Mouse (Mus musculus) neural tube, embryonic 13.5 days (tissue): Measurements from ENCODE around the gene Srsf10. TPM values are rescaled to one million over a fixed set of nuclear protein-coding genes. Genes with fewer than 3 reads are reported as not detected.

ENCODE experiments used
- ATAC-seq: fragments of 200-750 bp; cut with Nextera tagmentation; 2 replicates; pipeline ENCODE4 v1.8.0; 2017; ENCODE audit warnings: low read depth, mild to moderate bottlenecking, moderate TSS enrichment, moderate library complexity
- H3K27ac ChIP-seq: fragments of 300-500 bp; sonication (generic); replicated peaks from 2 replicates; pipeline ENCODE4 v1.5.1; 2015; ENCODE audit warnings: moderate library complexity, mild to moderate bottlenecking, inconsistent platforms
- H3K27me3 ChIP-seq: fragments of 300-500 bp; sonication (generic); 2 replicates; pipeline ENCODE4 v1.6.1; 2015; ENCODE audit warnings: mild to moderate bottlenecking, inconsistent platforms
- H3K36me3 ChIP-seq: fragments of 300-500 bp; sonication (generic); 2 replicates; pipeline ENCODE4 v1.6.1; 2015; ENCODE audit warnings: mild to moderate bottlenecking, inconsistent platforms
- H3K4me1 ChIP-seq: fragments of 300-500 bp; sonication (generic); replicated peaks from 2 replicates; pipeline ENCODE4 v1.6.1; 2015; ENCODE audit warnings: inconsistent platforms
- H3K4me2 ChIP-seq: fragments of 300-500 bp; sonication (generic); 2 replicates; pipeline ENCODE4 v1.6.1; 2015; ENCODE audit warnings: inconsistent platforms, mild to moderate bottlenecking, moderate library complexity
- H3K4me3 ChIP-seq: fragments of 300-500 bp; sonication (generic); 2 replicates; pipeline ENCODE4 v1.5.1; 2015; ENCODE audit warnings: mild to moderate bottlenecking, inconsistent platforms
- H3K9ac ChIP-seq: fragments of 300-500 bp; sonication (generic); 2 replicates; pipeline ENCODE4 v1.6.1; 2015; ENCODE audit warnings: moderate library complexity, mild to moderate bottlenecking, inconsistent platforms
- H3K9me3 ChIP-seq: fragments of 300-500 bp; sonication (generic); 2 replicates; pipeline ENCODE4 v1.6.1; 2016; ENCODE audit warnings: inconsistent platforms
- WGBS: fragments of 180-500 bp; shearing (Covaris S2); methylation state at CpG from one replicate; pipeline ENCODE4 v1.1.7; 2015; 5-methylcytosine and 5-hydroxymethylcytosine counted together
- polyA plus RNA-seq: library from polyadenylated mRNA; unstranded; fragments of >200 nt; fragmentation: Nextera tagmentation; extraction: Ambion mirVana; gene quantifications from 2 replicates; pipeline ENCODE4 v1.2.1, GENCODE M21; 2015

Gene Srsf10
- polyA plus RNA-seq, 1 experiment from 2014 or later: 198 TPM

GRCm38 (mm10) chr4:135889884-135890283 is 34.3 kb downstream of the Srsf10 start:
- Histone ChIP-seq H3K27ac (no peak overlapping the region), H3K9me3 (no peaks in the 10 kb centered on the region), H3K9ac (no peak overlapping the region), H3K27me3 (no peaks in the 10 kb centered on the region), H3K4me2 (no peak overlapping the region), H3K4me3 (no peak overlapping the region), H3K36me3 (no peaks in the 10 kb centered on the region), H3K4me1 (no peaks in the 10 kb centered on the region)
- ATAC-seq: peak; percentile 74
- WGBS: 4% methylated on average over 4 of the region's 4 CpGs

GRCm38 (mm10) chr4:135891539-135891938 is 36.0 kb downstream of the Srsf10 start:
- no peak overlapping the region for H3K4me3 ChIP-seq
- no peak overlapping the region for H3K27ac ChIP-seq
- no peak for ATAC-seq
- H3K36me3 ChIP-seq: no peaks in the 10 kb centered on the region
- H3K4me1 ChIP-seq: no peaks in the 10 kb centered on the region
- WGBS: 90% methylated on average over 2 of the region's 2 CpGs
- H3K9ac ChIP-seq: no peak overlapping the region
- H3K9me3 ChIP-seq: no peaks in the 10 kb centered on the region
- H3K27me3 ChIP-seq: no peaks in the 10 kb centered on the region
- H3K4me2 ChIP-seq: no peak overlapping the region

- H3K36me3 ChIP-seq: no peaks in the 10 kb centered on the region
- no peaks in the 10 kb centered on the region for H3K4me1 ChIP-seq
- no peaks in the 10 kb centered on the region for H3K9me3 ChIP-seq
- ATAC-seq: no peak
- no peak overlapping the region for H3K9ac ChIP-seq
- no peak overlapping the region for H3K4me2 ChIP-seq
- H3K27me3 ChIP-seq: no peaks in the 10 kb centered on the region
- WGBS: 72% methylated on average over 4 of the region's 4 CpGs
- no peak overlapping the region for H3K27ac ChIP-seq
- H3K4me3 ChIP-seq: no peak overlapping the region
These were observed 37.3 kb downstream of the Srsf10 start for GRCm38 (mm10) chr4:135892884-135893283.

GRCm38 (mm10) chr4:135895071-135895571 is 39.6 kb downstream of the Srsf10 start, which contains the start of gene Cnr2:
Gene Cnr2, plus strand, starts transcription at chr4:135895394.
- Histone ChIP-seq H3K4me3 (no peak within 1 kb of the TSS), H3K9ac (no peak within 1 kb of the TSS), H3K27me3 (no peaks in the 10 kb centered on the region), H3K27ac (no peak within 1 kb of the TSS), H3K9me3 (no peaks in the 10 kb centered on the region), H3K4me2 (no peak within 1 kb of the TSS), H3K36me3 (no peaks in the 10 kb centered on the region), H3K4me1 (no peaks in the 10 kb centered on the region)
- ATAC-seq: no peak
- WGBS: 51% methylated on average over 8 of the region's 8 CpGs

- Histone ChIP-seq H3K4me3 (no peak overlapping the region), H3K9me3 (no peaks in the 10 kb centered on the region), H3K9ac (no peak overlapping the region), H3K4me1 (no peaks in the 10 kb centered on the region), H3K36me3 (no peaks in the 10 kb centered on the region), H3K27me3 (no peaks in the 10 kb centered on the region), H3K4me2 (no peak overlapping the region), H3K27ac (no peak overlapping the region)
- no peak for ATAC-seq
- WGBS: 83% methylated on average over 6 of the region's 6 CpGs
These were observed 40.6 kb downstream of the Srsf10 start for GRCm38 (mm10) chr4:135896157-135896556.

GRCm38 (mm10) chr4:135898380-135899049 is 43.0 kb downstream of the Srsf10 start:
- Histone ChIP-seq H3K9me3 (no peaks in the 10 kb centered on the region), H3K36me3 (no peaks in the 10 kb centered on the region), H3K4me2 (no peak overlapping the region), H3K4me1 (no peaks in the 10 kb centered on the region), H3K27me3 (no peaks in the 10 kb centered on the region), H3K9ac (no peak overlapping the region), H3K27ac (no peak overlapping the region), H3K4me3 (no peak overlapping the region)
- no peak for ATAC-seq
- 78% methylated on average over 9 of the region's 9 CpGs for WGBS

- Histone ChIP-seq H3K27me3 (no peaks in the 10 kb centered on the region), H3K9ac (no peak overlapping the region), H3K9me3 (no peaks in the 10 kb centered on the region), H3K4me3 (no peak overlapping the region), H3K4me2 (no peak overlapping the region), H3K27ac (no peak overlapping the region), H3K4me1 (no peaks in the 10 kb centered on the region), H3K36me3 (no peaks in the 10 kb centered on the region)
- 88% methylated on average over 7 of the region's 7 CpGs for WGBS
- no peak for ATAC-seq
These were observed 43.5 kb downstream of the Srsf10 start for GRCm38 (mm10) chr4:135899050-135899448.

GRCm38 (mm10) chr4:135900008-135900407 is 44.5 kb downstream of the Srsf10 start:
- H3K27ac ChIP-seq: no peak overlapping the region
- no peak overlapping the region for H3K4me3 ChIP-seq
- no peaks in the 10 kb centered on the region for H3K9me3 ChIP-seq
- WGBS: 73% methylated on average over 5 of the region's 5 CpGs
- ATAC-seq: no peak
- no peaks in the 10 kb centered on the region for H3K27me3 ChIP-seq
- H3K9ac ChIP-seq: no peak overlapping the region
- H3K36me3 ChIP-seq: no peaks in the 10 kb centered on the region
- H3K4me2 ChIP-seq: no peak overlapping the region
- no peaks in the 10 kb centered on the region for H3K4me1 ChIP-seq

- no peaks in the 10 kb centered on the region for H3K4me1 ChIP-seq
- 88% methylated on average over 4 of the region's 4 CpGs for WGBS
- H3K36me3 ChIP-seq: no peaks in the 10 kb centered on the region
- H3K4me2 ChIP-seq: no peak overlapping the region
- no peak overlapping the region for H3K9ac ChIP-seq
- ATAC-seq: no peak
- no peak overlapping the region for H3K27ac ChIP-seq
- H3K27me3 ChIP-seq: no peaks in the 10 kb centered on the region
- H3K4me3 ChIP-seq: no peak overlapping the region
- no peaks in the 10 kb centered on the region for H3K9me3 ChIP-seq
These were observed 47.2 kb downstream of the Srsf10 start for GRCm38 (mm10) chr4:135902606-135903242.

GRCm38 (mm10) chr4:135904810-135905209 is 49.3 kb downstream of the Srsf10 start:
- Histone ChIP-seq H3K9me3 (no peaks in the 10 kb centered on the region), H3K4me3 (no peak overlapping the region), H3K36me3 (no peaks in the 10 kb centered on the region), H3K27me3 (no peaks in the 10 kb centered on the region), H3K4me1 (no peaks in the 10 kb centered on the region), H3K9ac (no peak overlapping the region), H3K27ac (no peak overlapping the region), H3K4me2 (no peak overlapping the region)
- no peak for ATAC-seq
- WGBS: 70% methylated on average over 1 of the region's 1 CpGs

GRCm38 (mm10) chr4:135906633-135907032 is 51.1 kb downstream of the Srsf10 start:
- ATAC-seq: no peak

GRCm38 (mm10) chr4:135909326-135910066 is 53.9 kb downstream of the Srsf10 start:
- Histone ChIP-seq H3K36me3 (no peaks in the 10 kb centered on the region), H3K4me3 (no peak overlapping the region), H3K27ac (no peak overlapping the region), H3K4me1 (peaks cover 13% of the 10 kb centered on the region), H3K4me2 (no peak overlapping the region), H3K27me3 (no peaks in the 10 kb centered on the region), H3K9me3 (no peaks in the 10 kb centered on the region), H3K9ac (no peak overlapping the region)
- no peak for ATAC-seq
- WGBS: 77% methylated on average over 13 of the region's 13 CpGs

More at GRCm38 (mm10) chr4:135906633-135907032, 51.1 kb downstream of the Srsf10 start:
- Histone ChIP-seq H3K9me3 (no peaks in the 10 kb centered on the region), H3K4me1 (0 out of 2 replicates have a peak, but pooled peaks cover 2% of the 10 kb centered on the region), H3K4me3 (no peak overlapping the region), H3K36me3 (no peaks in the 10 kb centered on the region), H3K27ac (no peak overlapping the region), H3K4me2 (no peak overlapping the region), H3K27me3 (no peaks in the 10 kb centered on the region), H3K9ac (no peak overlapping the region)
- WGBS: 81% methylated on average over 3 of the region's 3 CpGs
